Mouse (Mus musculus) midbrain, postnatal 0 days (tissue): ENCODE data around the gene L3mbtl4. TPM values are rescaled to one million over a fixed set of nuclear protein-coding genes. Genes with fewer than 3 reads are reported as not detected.
A peak's percentile ranks its signal among the peaks of the same experiment; 100 is the strongest.

Experiments
- ATAC-seq: fragments of 200-750 bp; cut with Nextera tagmentation; 2 replicates; pipeline ENCODE4 v1.8.0; 2017; ENCODE audit warnings: moderate number of reproducible peaks, mild to moderate bottlenecking, moderate TSS enrichment, moderate library complexity; ENCODE audit not compliant: low FRiP score
- DNase-seq: peaks from one replicate; pipeline ENCODE4 v3.0.0-alpha.2; 2015; ENCODE audit warnings: low spot score
- H3K27ac ChIP-seq: fragments of 300-500 bp; sonication (generic); 2 replicates; pipeline ENCODE4 v1.5.1; 2014; ENCODE audit warnings: low read depth, mild to moderate bottlenecking, low read length, mixed read lengths
- H3K27me3 ChIP-seq: fragments of 300-500 bp; sonication (generic); 2 replicates; pipeline ENCODE4 v1.6.1; 2014; ENCODE audit warnings: low read length, control low read depth, mixed read lengths; ENCODE audit not compliant: insufficient read depth
- H3K36me3 ChIP-seq: fragments of 300-500 bp; sonication (generic); 2 replicates; pipeline ENCODE4 v1.6.1; 2014; ENCODE audit warnings: low read length, control low read depth, mixed read lengths; ENCODE audit not compliant: insufficient read depth
- H3K4me1 ChIP-seq: fragments of 300-500 bp; sonication (generic); 2 replicates; pipeline ENCODE4 v1.6.1; 2014; ENCODE audit warnings: mild to moderate bottlenecking, control low read depth, antibody characterized with exemption, low read length, mixed read lengths; ENCODE audit not compliant: insufficient read depth
- H3K4me2 ChIP-seq: fragments of 300-500 bp; sonication (generic); 2 replicates; pipeline ENCODE4 v1.6.1; 2014; ENCODE audit warnings: low read depth, mild to moderate bottlenecking, low read length, mixed read lengths; ENCODE audit not compliant: poor library complexity, severe bottlenecking
- H3K4me3 ChIP-seq: fragments of 300-500 bp; sonication (generic); 2 replicates; pipeline ENCODE4 v1.5.1; 2014; ENCODE audit warnings: low read depth, mild to moderate bottlenecking, low read length, moderate library complexity
- H3K9ac ChIP-seq: fragments of 300-500 bp; sonication (generic); replicated peaks from 2 replicates; pipeline ENCODE4 v1.6.1; 2014; ENCODE audit warnings: mild to moderate bottlenecking, low read length, moderate library complexity, mixed read lengths; ENCODE audit not compliant: poor library complexity, severe bottlenecking
- H3K9me3 ChIP-seq: fragments of 300-500 bp; sonication (generic); 2 replicates; pipeline ENCODE4 v1.6.1; 2016; ENCODE audit warnings: low read length, control low read depth
- CTCF ChIP-seq: IDR thresholded peaks from 2 replicates; pipeline ENCODE4 v1.5.1; 2016; ENCODE audit warnings: antibody characterized with exemption, mild to moderate bottlenecking
- WGBS: fragments of 180-500 bp; shearing (Covaris S2); extraction: QIAGEN DNeasy Blood & Tissue Kit; methylation state at CpG from one replicate; pipeline ENCODE4 v1.1.7; 2014; 5-methylcytosine and 5-hydroxymethylcytosine counted together
- polyA plus RNA-seq: library from polyadenylated mRNA; unstranded; fragments of >200 nt; fragmentation: Nextera tagmentation; extraction: Ambion mirVana; gene quantifications from 2 replicates; pipeline ENCODE4 v1.2.1, GENCODE M21; 2015
- total RNA-seq: library from RNA; depleted of rRNA; stranded (reverse); fragments of >200 nt; gene quantifications from 2 replicates; pipeline ENCODE4 v1.2.3, GENCODE M21; 2014

Gene L3mbtl4
- total and polyA plus RNA-seq, 2 experiments from 2014 or later = 5.7 to 6.7 TPM

- no peak for DNase-seq
- no peaks in the 10 kb centered on the region for H3K4me1 ChIP-seq
- TF ChIP-seq CTCF = no peak
- no peak overlapping the region for H3K4me3 ChIP-seq
- no peaks in the 10 kb centered on the region for H3K9me3 ChIP-seq
- WGBS = 89% methylated on average over 3 of the region's 3 CpGs
- ATAC-seq = no peak
- H3K4me2 ChIP-seq = no peak overlapping the region
- H3K9ac ChIP-seq = no peak overlapping the region
- no peaks in the 10 kb centered on the region for H3K27me3 ChIP-seq
- H3K36me3 ChIP-seq = no peaks in the 10 kb centered on the region
- no peak overlapping the region for H3K27ac ChIP-seq
Measured at GRCm38 (mm10) chr17:68758936-68759335, 485.3 kb downstream of the L3mbtl4 start.

- H3K4me3 ChIP-seq = no peak overlapping the region
- no peak overlapping the region for H3K4me2 ChIP-seq
- peak; percentile 34 for DNase-seq
- no peaks in the 10 kb centered on the region for H3K9me3 ChIP-seq
- H3K27me3 ChIP-seq = no peaks in the 10 kb centered on the region
- WGBS = 65% methylated on average over 1 of the region's 1 CpGs
- no peak for TF ChIP-seq CTCF
- no peak overlapping the region for H3K9ac ChIP-seq
- no peak overlapping the region for H3K27ac ChIP-seq
- ATAC-seq = no peak; the same call in 1 of the 2 replicates
- no peaks in the 10 kb centered on the region for H3K36me3 ChIP-seq
- no peaks in the 10 kb centered on the region for H3K4me1 ChIP-seq
Measured at GRCm38 (mm10) chr17:68759978-68760377, 486.4 kb downstream of the L3mbtl4 start.

- H3K36me3 ChIP-seq = no peaks in the 10 kb centered on the region
- H3K9ac ChIP-seq = no peak overlapping the region
- WGBS = 88% methylated on average over 10 of the region's 10 CpGs
- no peaks in the 10 kb centered on the region for H3K9me3 ChIP-seq
- no peak overlapping the region for H3K27ac ChIP-seq
- ATAC-seq = 0 out of 2 replicates have a peak, but pooled peaks have one; percentile 27
- no peaks in the 10 kb centered on the region for H3K27me3 ChIP-seq
- no peaks in the 10 kb centered on the region for H3K4me1 ChIP-seq
- peak; percentile 28 for DNase-seq
- TF ChIP-seq CTCF = no peak
- no peak overlapping the region for H3K4me3 ChIP-seq
- no peak overlapping the region for H3K4me2 ChIP-seq
Measured at GRCm38 (mm10) chr17:68764329-68764880, 490.8 kb downstream of the L3mbtl4 start.

- peak; percentile 44 for DNase-seq
- TF ChIP-seq CTCF = 0 out of 2 replicates have a peak, but pooled peaks have one; percentile 14
- no peaks in the 10 kb centered on the region for H3K4me1 ChIP-seq
- no peaks in the 10 kb centered on the region for H3K36me3 ChIP-seq
- H3K27me3 ChIP-seq = no peaks in the 10 kb centered on the region
- H3K9me3 ChIP-seq = no peaks in the 10 kb centered on the region
- ATAC-seq = no peak; the same call in 1 of the 2 replicates
- H3K9ac ChIP-seq = no peak overlapping the region
- WGBS = 75% methylated on average over 4 of the region's 4 CpGs
- H3K4me3 ChIP-seq = no peak overlapping the region
- H3K27ac ChIP-seq = no peak overlapping the region
- no peak overlapping the region for H3K4me2 ChIP-seq
Measured at GRCm38 (mm10) chr17:68769561-68769960, 496.0 kb downstream of the L3mbtl4 start.

GRCm38 (mm10) chr17:68771046-68771750, 497.6 kb downstream of the L3mbtl4 start:
- Histone ChIP-seq H3K9me3 (no peaks in the 10 kb centered on the region), H3K9ac (no peak overlapping the region), H3K27ac (no peak overlapping the region), H3K4me1 (no peaks in the 10 kb centered on the region), H3K4me3 (no peak overlapping the region), H3K4me2 (no peak overlapping the region), H3K27me3 (no peaks in the 10 kb centered on the region), H3K36me3 (no peaks in the 10 kb centered on the region)
- DNase-seq (peak; percentile 70), ATAC-seq (peak; percentile 44; the same call in 1 of the 2 replicates)
- TF ChIP-seq CTCF = no peak
- WGBS = 56% methylated on average over 7 of the region's 7 CpGs

- Histone ChIP-seq H3K27ac (no peak overlapping the region), H3K4me1 (no peaks in the 10 kb centered on the region), H3K4me2 (no peak overlapping the region), H3K9ac (no peak overlapping the region), H3K4me3 (no peak overlapping the region), H3K9me3 (no peaks in the 10 kb centered on the region), H3K36me3 (no peaks in the 10 kb centered on the region), H3K27me3 (no peaks in the 10 kb centered on the region)
- TF ChIP-seq CTCF = no peak
- 87% methylated on average over 4 of the region's 4 CpGs for WGBS
- no peak for DNase-seq
- no peak for ATAC-seq
Measured at GRCm38 (mm10) chr17:68793741-68794140, 520.1 kb downstream of the L3mbtl4 start.
